Mouse (Mus musculus): Measurements from ENCODE around the gene Stoml1. TPM values are rescaled to one million over a fixed set of nuclear protein-coding genes. Genes with fewer than 3 reads are reported as not detected.

The Stoml1 gene
- polyA plus RNA-seq, 1 experiment = 13.4 TPM

- Histone ChIP-seq H3K4me3 (ENCODE audit: insufficient read depth, poor library complexity, severe bottlenecking) (no peak overlapping the region), H3K36me3 (ENCODE audit: control insufficient read depth, insufficient read depth) (peaks cover 52% of the 10 kb centered on the region), H3K79me2 (ENCODE audit: control insufficient read depth, insufficient read depth) (peaks cover 25% of the 10 kb centered on the region), H3ac (ENCODE audit: control insufficient read depth, insufficient read length, low read depth) (no peak overlapping the region), H3K27me3 (ENCODE audit: control insufficient read depth, insufficient read depth, insufficient read length) (no peaks in the 10 kb centered on the region), H3K79me3 (ENCODE audit: low read depth) (peaks cover 7% of the 10 kb centered on the region)
- no peak for TF ChIP-seq CEBPB (IDR thresholded peaks at IDR 0.05; ENCODE audit: low read depth)
- no peak for TF ChIP-seq MYOG (IDR thresholded peaks at IDR 0.05; ENCODE audit: control insufficient read depth, extremely low read depth, insufficient read length)
- TF ChIP-seq MYOD1 (IDR thresholded peaks at IDR 0.05; ENCODE audit: control insufficient read depth, insufficient read length, low read depth) = no peak
- no peak for TF ChIP-seq CTCF (IDR thresholded peaks at IDR 0.05; ENCODE audit: control insufficient read depth, insufficient read depth, insufficient read length)
- TF ChIP-seq MAX (IDR thresholded peaks at IDR 0.05) = no peak
- no peak for TF ChIP-seq USF1 (IDR thresholded peaks at IDR 0.05; ENCODE audit: low read depth)
- TF ChIP-seq FOSL1 (IDR thresholded peaks at IDR 0.05; ENCODE audit: insufficient read depth, low read length, poor library complexity, severe bottlenecking) = no peak
Measured at GRCm38 (mm10) chr9:58234502-58235015, 18.4 kb upstream of the Stoml1 start.

- Histone ChIP-seq H3K79me3 (ENCODE audit: low read depth) (peaks cover 58% of the 10 kb centered on the region), H3K27me3 (ENCODE audit: control insufficient read depth, insufficient read depth, insufficient read length) (no peaks in the 10 kb centered on the region), H3K79me2 (ENCODE audit: control insufficient read depth, insufficient read depth) (peaks cover 99% of the 10 kb centered on the region), H3K4me3 (ENCODE audit: insufficient read depth, poor library complexity, severe bottlenecking) (no peak overlapping the region), H3ac (ENCODE audit: control insufficient read depth, insufficient read length, low read depth) (no peak overlapping the region), H3K36me3 (ENCODE audit: control insufficient read depth, insufficient read depth) (peaks cover 43% of the 10 kb centered on the region)
- no peak for TF ChIP-seq CEBPB (IDR thresholded peaks at IDR 0.05; ENCODE audit: low read depth)
- TF ChIP-seq CTCF (IDR thresholded peaks at IDR 0.05; ENCODE audit: control insufficient read depth, insufficient read depth, insufficient read length) = no peak
- TF ChIP-seq FOSL1 (IDR thresholded peaks at IDR 0.05; ENCODE audit: insufficient read depth, low read length, poor library complexity, severe bottlenecking) = no peak
- TF ChIP-seq MYOG (IDR thresholded peaks at IDR 0.05; ENCODE audit: control insufficient read depth, extremely low read depth, insufficient read length) = no peak
- no peak for TF ChIP-seq USF1 (IDR thresholded peaks at IDR 0.05; ENCODE audit: low read depth)
- TF ChIP-seq MYOD1 (IDR thresholded peaks at IDR 0.05; ENCODE audit: control insufficient read depth, insufficient read length, low read depth) = no peak
- no peak for TF ChIP-seq MAX (IDR thresholded peaks at IDR 0.05)
Measured at GRCm38 (mm10) chr9:58241780-58242485, 11.0 kb upstream of the Stoml1 start.

GRCm38 (mm10) chr9:58242696-58243095, 10.3 kb upstream of the Stoml1 start:
- TF ChIP-seq CEBPB (IDR thresholded peaks at IDR 0.05; ENCODE audit: low read depth) (no peak), MYOG (IDR thresholded peaks at IDR 0.05; ENCODE audit: control insufficient read depth, extremely low read depth, insufficient read length) (no peak), FOSL1 (IDR thresholded peaks at IDR 0.05; ENCODE audit: insufficient read depth, low read length, poor library complexity, severe bottlenecking) (no peak), USF1 (IDR thresholded peaks at IDR 0.05; ENCODE audit: low read depth) (no peak), MAX (IDR thresholded peaks at IDR 0.05) (no peak), CTCF (IDR thresholded peaks at IDR 0.05; ENCODE audit: control insufficient read depth, insufficient read depth, insufficient read length) (no peak), MYOD1 (IDR thresholded peaks at IDR 0.05; ENCODE audit: control insufficient read depth, insufficient read length, low read depth) (no peak)
- Histone ChIP-seq H3K4me3 (ENCODE audit: insufficient read depth, poor library complexity, severe bottlenecking) (no peak overlapping the region), H3ac (ENCODE audit: control insufficient read depth, insufficient read length, low read depth) (no peak overlapping the region), H3K79me3 (ENCODE audit: low read depth) (peaks cover 58% of the 10 kb centered on the region), H3K27me3 (ENCODE audit: control insufficient read depth, insufficient read depth, insufficient read length) (no peaks in the 10 kb centered on the region), H3K36me3 (ENCODE audit: control insufficient read depth, insufficient read depth) (peaks cover 43% of the 10 kb centered on the region), H3K79me2 (ENCODE audit: control insufficient read depth, insufficient read depth) (peaks cover 100% of the 10 kb centered on the region)

GRCm38 (mm10) chr9:58243696-58244095, 9.3 kb upstream of the Stoml1 start:
- TF ChIP-seq CTCF (IDR thresholded peaks at IDR 0.05; ENCODE audit: control insufficient read depth, insufficient read depth, insufficient read length) (no peak), MYOD1 (IDR thresholded peaks at IDR 0.05; ENCODE audit: control insufficient read depth, insufficient read length, low read depth) (no peak), MYOG (IDR thresholded peaks at IDR 0.05; ENCODE audit: control insufficient read depth, extremely low read depth, insufficient read length) (no peak), FOSL1 (IDR thresholded peaks at IDR 0.05; ENCODE audit: insufficient read depth, low read length, poor library complexity, severe bottlenecking) (no peak), CEBPB (IDR thresholded peaks at IDR 0.05; ENCODE audit: low read depth) (no peak)
- H3ac ChIP-seq (ENCODE audit: control insufficient read depth, insufficient read length, low read depth) = no peak overlapping the region
- H3K79me3 ChIP-seq (ENCODE audit: low read depth) = peaks cover 61% of the 10 kb centered on the region
- H3K36me3 ChIP-seq (ENCODE audit: control insufficient read depth, insufficient read depth) = peaks cover 43% of the 10 kb centered on the region
- H3K79me2 ChIP-seq (ENCODE audit: control insufficient read depth, insufficient read depth) = peaks cover 100% of the 10 kb centered on the region
- H3K27me3 ChIP-seq (ENCODE audit: control insufficient read depth, insufficient read depth, insufficient read length) = no peaks in the 10 kb centered on the region
- H3K4me3 ChIP-seq (ENCODE audit: insufficient read depth, poor library complexity, severe bottlenecking) = no peak overlapping the region

GRCm38 (mm10) chr9:58246083-58246591, 6.8 kb upstream of the Stoml1 start:
- Histone ChIP-seq H3K36me3 (ENCODE audit: control insufficient read depth, insufficient read depth) (peaks cover 43% of the 10 kb centered on the region), H3ac (ENCODE audit: control insufficient read depth, insufficient read length, low read depth) (no peak overlapping the region), H3K27me3 (ENCODE audit: control insufficient read depth, insufficient read depth, insufficient read length) (no peaks in the 10 kb centered on the region), H3K4me3 (ENCODE audit: insufficient read depth, poor library complexity, severe bottlenecking) (no peak overlapping the region), H3K79me2 (ENCODE audit: control insufficient read depth, insufficient read depth) (peaks cover 85% of the 10 kb centered on the region), H3K79me3 (ENCODE audit: low read depth) (peaks cover 55% of the 10 kb centered on the region)
- TF ChIP-seq USF1 (IDR thresholded peaks at IDR 0.05; ENCODE audit: low read depth) (no peak), MYOG (IDR thresholded peaks at IDR 0.05; ENCODE audit: control insufficient read depth, extremely low read depth, insufficient read length) (no peak), CTCF (IDR thresholded peaks at IDR 0.05; ENCODE audit: control insufficient read depth, insufficient read depth, insufficient read length) (no peak), MAX (IDR thresholded peaks at IDR 0.05) (no peak), CEBPB (IDR thresholded peaks at IDR 0.05; ENCODE audit: low read depth) (no peak), FOSL1 (IDR thresholded peaks at IDR 0.05; ENCODE audit: insufficient read depth, low read length, poor library complexity, severe bottlenecking) (no peak), MYOD1 (IDR thresholded peaks at IDR 0.05; ENCODE audit: control insufficient read depth, insufficient read length, low read depth) (no peak)

Data from C2C12 (cell line).